Mouse (Mus musculus) kidney, postnatal 0 days (tissue): ENCODE data around the gene Mtfmt. TPM values are rescaled to one million over a fixed set of nuclear protein-coding genes. Genes with fewer than 3 reads are reported as not detected.

Experiments used
- ATAC-seq: fragments of 200-750 bp; cut with Nextera tagmentation; replicated peaks from 2 replicates; pipeline ENCODE4 v1.8.0; 2017; ENCODE audit warnings: low read depth, moderate number of reproducible peaks, moderate TSS enrichment, moderate library complexity; ENCODE audit not compliant: low FRiP score
- DNase-seq: peaks from one replicate; pipeline ENCODE4 v3.0.0-alpha.2; 2016; ENCODE audit warnings: low spot score
- H3K27ac ChIP-seq: fragments of 300-500 bp; sonication (generic); 2 replicates; pipeline ENCODE4 v1.5.1; 2014; ENCODE audit warnings: mild to moderate bottlenecking
- H3K27me3 ChIP-seq: fragments of 300-500 bp; sonication (generic); 2 replicates; pipeline ENCODE4 v1.6.1; 2014; ENCODE audit warnings: low read length, mixed read lengths; ENCODE audit not compliant: insufficient read depth
- H3K36me3 ChIP-seq: fragments of 300-500 bp; sonication (generic); 2 replicates; pipeline ENCODE4 v1.6.1; 2014; ENCODE audit warnings: low read length, mixed read lengths; ENCODE audit not compliant: insufficient read depth
- H3K4me1 ChIP-seq: fragments of 300-500 bp; sonication (generic); replicated peaks from 2 replicates; pipeline ENCODE4 v1.6.1; 2014; ENCODE audit warnings: antibody characterized with exemption, low read length, mixed read lengths; ENCODE audit not compliant: insufficient read depth
- H3K4me2 ChIP-seq: fragments of 300-500 bp; sonication (generic); 2 replicates; pipeline ENCODE4 v1.6.1; 2014; ENCODE audit warnings: mild to moderate bottlenecking, low read length, moderate library complexity, mixed read lengths
- H3K4me3 ChIP-seq: fragments of 300-500 bp; sonication (generic); replicated peaks from 2 replicates; pipeline ENCODE4 v1.5.1; 2014; ENCODE audit warnings: low read depth, low read length
- H3K9ac ChIP-seq: fragments of 300-500 bp; sonication (generic); 2 replicates; pipeline ENCODE4 v1.6.1; 2014; ENCODE audit warnings: low read depth, low read length
- H3K9me3 ChIP-seq: fragments of 300-500 bp; sonication (generic); replicated peaks from 2 replicates; pipeline ENCODE4 v1.6.1; 2016; ENCODE audit warnings: low read length, inconsistent platforms, mixed read lengths
- CTCF ChIP-seq: IDR thresholded peaks from 2 replicates; pipeline ENCODE4 v1.5.1; 2016; ENCODE audit warnings: antibody characterized with exemption, low read depth, mild to moderate bottlenecking, moderate library complexity
- WGBS: fragments of 180-500 bp; shearing (Covaris S2); extraction: QIAGEN DNeasy Blood & Tissue Kit; methylation state at CpG from one replicate; pipeline ENCODE4 v1.1.7; 2014; 5-methylcytosine and 5-hydroxymethylcytosine counted together
- polyA plus RNA-seq: library from polyadenylated mRNA; unstranded; fragments of >200 nt; fragmentation: Nextera tagmentation; extraction: Ambion mirVana; gene quantifications from 2 replicates; pipeline ENCODE4 v1.2.1, GENCODE M21; 2015

Mtfmt gene
- polyA plus RNA-seq: 19.2 and 20.6 TPM in 2 replicates

GRCm38 (mm10) chr9:65435671-65436301 lies at the start of gene Mtfmt:
Mtfmt (plus strand) TSS chr9:65435782.
- under 1% methylated on average over 54 of the region's 54 CpGs for WGBS
- Histone ChIP-seq H3K4me2 (peak within 1 kb of the TSS; percentile 92), H3K27me3 (no peaks in the 10 kb centered on the region), H3K9ac (peak within 1 kb of the TSS; percentile 82), H3K27ac (no peak within 1 kb of the TSS), H3K9me3 (no peaks in the 10 kb centered on the region), H3K36me3 (0 out of 2 replicates have a peak, but pooled peaks cover 9% of the 10 kb centered on the region), H3K4me1 (no peaks in the 10 kb centered on the region), H3K4me3 (peak within 1 kb of the TSS; percentile 95)
- TF ChIP-seq CTCF: no peak
- DNase-seq (peak; percentile 95), ATAC-seq (peak; percentile 87)

- peaks cover 3% of the 10 kb centered on the region; the same call in 1 of the 2 replicates for H3K4me1 ChIP-seq
- H3K4me3 ChIP-seq: no peak overlapping the region
- H3K27me3 ChIP-seq: peaks cover 8% of the 10 kb centered on the region; the same call in 1 of the 2 replicates
- H3K4me2 ChIP-seq: no peak overlapping the region
- ATAC-seq: no peak; the same call in 1 of the 2 replicates
- peak; percentile 49 for TF ChIP-seq CTCF
- no peaks in the 10 kb centered on the region for H3K9me3 ChIP-seq
- DNase-seq: peak; percentile 95
- no peak overlapping the region for H3K9ac ChIP-seq
- no peaks in the 10 kb centered on the region for H3K36me3 ChIP-seq
- peak overlapping the region; percentile 60 for H3K27ac ChIP-seq
- WGBS: 15% methylated on average over 8 of the region's 8 CpGs
Observed at GRCm38 (mm10) chr9:65386373-65387140, 49.0 kb upstream of the Mtfmt start.

- Histone ChIP-seq H3K27me3 (peaks cover 8% of the 10 kb centered on the region; the same call in 1 of the 2 replicates), H3K9ac (peak overlapping the region; percentile 44; the same call in 1 of the 2 replicates)
- WGBS: 17% methylated on average over 96 of the region's 96 CpGs
Observed at GRCm38 (mm10) chr9:65390752-65391612, 44.6 kb upstream of the Mtfmt start.

GRCm38 (mm10) chr9:65391613-65391964 lies 44.0 kb upstream of the Mtfmt start, which contains the start of gene Kbtbd13:
Kbtbd13 (minus strand) TSS chr9:65391652.
- H3K4me2 ChIP-seq: peak within 1 kb of the TSS; percentile 53
- H3K9me3 ChIP-seq: no peaks in the 10 kb centered on the region
- DNase-seq (no peak), ATAC-seq (no peak)
- peaks cover 8% of the 10 kb centered on the region; the same call in 1 of the 2 replicates for H3K27me3 ChIP-seq
- no peaks in the 10 kb centered on the region for H3K36me3 ChIP-seq
- WGBS: 28% methylated on average over 8 of the region's 8 CpGs
- H3K9ac ChIP-seq: peak within 1 kb of the TSS; percentile 44; the same call in 1 of the 2 replicates
- no peak for TF ChIP-seq CTCF
- no peak within 1 kb of the TSS for H3K27ac ChIP-seq
- no peaks in the 10 kb centered on the region for H3K4me1 ChIP-seq
- H3K4me3 ChIP-seq: peak within 1 kb of the TSS; percentile 34

More at GRCm38 (mm10) chr9:65390752-65391612, 44.6 kb upstream of the Mtfmt start:
- Histone ChIP-seq H3K36me3 (no peaks in the 10 kb centered on the region), H3K27ac (no peak overlapping the region), H3K4me1 (0 out of 2 replicates have a peak, but pooled peaks cover under 1% of the 10 kb centered on the region), H3K4me3 (peak overlapping the region; percentile 34), H3K9me3 (no peaks in the 10 kb centered on the region), H3K4me2 (peak overlapping the region; percentile 53)
- DNase-seq (peak; percentile 42), ATAC-seq (peak; percentile 50)
- TF ChIP-seq CTCF: no peak

- TF ChIP-seq CTCF: peak; percentile 89
- H3K27me3 ChIP-seq: peaks cover 8% of the 10 kb centered on the region; the same call in 1 of the 2 replicates
- H3K9me3 ChIP-seq: no peaks in the 10 kb centered on the region
- H3K36me3 ChIP-seq: no peaks in the 10 kb centered on the region
- H3K4me1 ChIP-seq: no peaks in the 10 kb centered on the region
- H3K4me3 ChIP-seq: no peak overlapping the region
- 20% methylated on average over 6 of the region's 6 CpGs for WGBS
- DNase-seq (peak; percentile 80), ATAC-seq (0 out of 2 replicates have a peak, but pooled peaks have one; percentile 23)
- H3K27ac ChIP-seq: no peak overlapping the region
- H3K9ac ChIP-seq: no peak overlapping the region
- no peak overlapping the region for H3K4me2 ChIP-seq
Observed at GRCm38 (mm10) chr9:65392638-65393364, 42.8 kb upstream of the Mtfmt start.
